Mouse (Mus musculus) brain, embryonic 14.5 days (tissue): ENCODE measurements at regions not wholly inside any gene's neighbourhood (a gene's known extent, or its start where the extent isn't known, plus 50 kb on each side); places are given as distances from the start of the nearest gene placed in this dataset.

ENCODE experiments used
- CTCF ChIP-seq: fragments of 200-500 bp; IDR thresholded peaks from 2 replicates; pipeline ENCODE4 v1.5.1; 2012; ENCODE audit warnings: inconsistent platforms, mild to moderate bottlenecking, moderate library complexity, borderline replicate concordance; ENCODE audit not compliant: insufficient read depth, insufficient read length; ENCODE audit errors: extremely low read depth
- POLR2A ChIP-seq: fragments of 200-500 bp; IDR thresholded peaks from 2 replicates; pipeline ENCODE4 v1.6.1; 2012; ENCODE audit warnings: mild to moderate bottlenecking, inconsistent platforms, borderline replicate concordance; ENCODE audit not compliant: poor library complexity, insufficient read depth, insufficient read length, severe bottlenecking; ENCODE audit errors: extremely low read depth

- TF ChIP-seq CTCF (no peak), POLR2A (no peak)
These were observed 517.5 kb upstream of the Gm21961 start for GRCm38 (mm10) chr15:65532241-65532640.
